Mouse (Mus musculus) ES-E14 (cell line): Measurements from ENCODE around the gene Abcb1b.

Source experiments
- CHD2 ChIP-seq: IDR thresholded peaks from 2 replicates; pipeline ENCODE4 v1.6.1; 2014; ENCODE audit warnings: mild to moderate bottlenecking, low read depth, low read length, inconsistent platforms
- HCFC1 ChIP-seq: IDR thresholded peaks from 2 replicates; pipeline ENCODE4 v1.6.1; 2012; ENCODE audit warnings: low read length, inconsistent platforms, borderline replicate concordance; ENCODE audit not compliant: insufficient read depth
- ZC3H11A ChIP-seq: IDR thresholded peaks from 2 replicates; pipeline ENCODE4 v1.6.1; 2012; ENCODE audit warnings: low read depth, mild to moderate bottlenecking, inconsistent platforms, low read length, borderline replicate concordance

GRCm38 (mm10) chr5:8778311-8778710 is 19.6 kb upstream of the Abcb1b start:
- no peak for TF ChIP-seq CHD2
- TF ChIP-seq HCFC1 = no peak
- TF ChIP-seq ZC3H11A = no peak
